Mouse (Mus musculus): ENCODE measurements around the gene Tbpl1. TPM values are rescaled to one million over a fixed set of nuclear protein-coding genes. Genes with fewer than 3 reads are reported as not detected.
A peak's percentile ranks its signal among the peaks of the same experiment; 100 is the strongest.

Tbpl1 gene
- total RNA-seq (2022), result 10 to 100 TPM; 13.2 to 18.6 (median 16.8) TPM

DNA sequence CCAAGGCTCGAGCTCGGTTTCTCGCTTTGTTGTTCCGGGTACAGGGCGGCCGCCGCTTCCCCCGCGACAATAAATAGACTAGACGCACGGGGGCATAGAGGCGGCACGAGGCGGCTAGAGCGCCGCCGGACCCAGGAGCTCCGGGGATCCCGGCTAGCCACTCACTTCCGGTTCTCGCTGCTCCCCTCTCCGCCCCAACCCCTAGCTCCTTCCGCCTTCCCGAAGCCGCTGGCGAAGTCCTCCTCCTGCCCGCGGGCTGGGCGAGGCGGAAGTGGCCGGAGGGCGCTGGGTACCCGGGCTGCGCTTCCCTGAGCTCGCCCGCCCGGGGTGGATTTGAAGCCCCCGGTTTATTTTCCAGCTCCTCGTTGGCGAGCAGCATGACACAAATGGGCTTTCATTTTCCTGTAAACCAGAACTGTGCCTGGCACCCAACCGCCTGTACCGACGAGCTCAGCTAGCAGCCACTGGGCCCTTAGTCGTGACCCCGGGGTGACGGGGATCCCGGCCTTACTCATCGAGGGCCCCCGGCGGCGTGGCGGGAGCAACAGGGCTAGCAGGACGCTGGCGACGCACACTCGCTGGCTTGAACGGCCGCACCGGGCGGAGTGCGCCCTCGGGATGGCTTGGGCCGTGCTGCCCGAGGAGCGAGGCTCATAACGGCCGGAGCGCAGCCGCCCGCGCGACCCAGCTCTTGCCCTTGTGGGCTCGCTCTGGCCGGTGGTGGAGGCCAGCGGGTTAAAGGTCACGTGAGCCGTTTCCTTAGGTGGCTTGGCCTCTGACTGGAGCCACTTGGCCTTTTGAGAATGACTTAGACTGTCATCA is at the start of gene Tbpl1:
Gene Tbpl1, minus strand, starts transcription at position 667 of the 822 bp plus-strand sequence.
- DNase-seq (ENCODE audit: low spot score in 2 of 2), result peak; percentile 95 to 96

- no peak for DNase-seq (ENCODE audit: low spot score in 2 of 2)
Measured at GRCm38 (mm10) chr10:22781466-22781865, 49.7 kb upstream of the Tbpl1 start.

- no peak for DNase-seq (ENCODE audit: low spot score in 2 of 2)
Measured at GRCm38 (mm10) chr10:22777939-22778338, 46.2 kb upstream of the Tbpl1 start.

DNA sequence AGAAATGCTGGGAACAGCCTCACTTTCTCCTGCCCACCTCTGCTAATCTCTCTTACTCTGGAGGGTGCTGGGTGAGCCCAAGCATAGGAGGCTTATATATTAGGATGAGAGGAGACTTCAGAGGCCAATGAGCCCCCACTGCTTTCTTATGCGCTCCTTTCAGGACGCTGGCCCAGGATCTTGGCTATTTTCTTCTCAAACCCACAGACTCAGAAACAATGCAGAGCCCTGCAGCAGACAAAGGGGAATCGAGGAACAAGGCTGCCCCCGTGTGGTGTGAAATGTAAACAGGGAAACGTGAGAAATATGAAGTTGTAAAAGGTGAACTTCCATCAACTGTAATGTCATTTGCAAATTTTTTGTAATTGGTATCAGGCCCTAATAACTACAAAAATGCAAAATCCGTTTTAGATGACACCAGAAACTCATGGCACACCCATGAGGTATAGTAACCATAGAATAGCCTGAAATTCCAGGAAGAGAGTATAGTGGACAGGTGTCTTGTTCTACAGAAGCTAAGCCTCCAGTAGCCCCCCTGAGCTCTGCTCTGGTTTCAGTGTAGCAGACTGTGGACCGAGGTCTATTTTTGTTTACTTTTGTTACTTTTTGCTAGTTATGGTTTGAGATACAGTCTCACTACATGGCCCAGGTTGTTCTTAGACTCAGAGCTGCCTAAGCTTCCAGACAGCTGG is 44.4 kb upstream of the Tbpl1 start:
- no peak for DNase-seq (ENCODE audit: low spot score in 2 of 2)

- DNase-seq (ENCODE audit: low spot score in 2 of 2), result no peak
Measured at GRCm38 (mm10) chr10:22775456-22775855, 43.7 kb upstream of the Tbpl1 start.

GRCm38 (mm10) chr10:22774626-22775025 is 42.9 kb upstream of the Tbpl1 start:
- no peak for DNase-seq (ENCODE audit: low spot score in 2 of 2)

DNA sequence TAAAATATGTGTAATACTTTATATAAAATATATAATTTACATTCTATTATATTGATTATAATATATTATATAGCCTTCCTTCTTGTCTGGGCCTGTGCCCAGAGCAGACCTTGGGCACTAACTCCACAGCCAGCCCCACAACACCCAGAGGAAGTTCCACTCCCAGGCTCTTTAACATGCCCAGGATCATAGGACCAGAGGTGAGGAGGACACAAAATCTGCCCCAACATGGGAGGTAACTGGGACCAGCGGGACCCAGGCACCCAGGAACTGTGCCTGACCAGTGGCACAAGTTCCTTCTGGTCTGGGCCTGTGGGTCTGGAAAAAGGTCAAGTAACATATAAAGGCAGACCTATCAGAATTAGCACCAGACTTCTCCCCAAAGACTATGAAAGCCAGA is 22.5 kb upstream of the Tbpl1 start:
- no peak for DNase-seq (ENCODE audit: low spot score in 2 of 2)

DNA sequence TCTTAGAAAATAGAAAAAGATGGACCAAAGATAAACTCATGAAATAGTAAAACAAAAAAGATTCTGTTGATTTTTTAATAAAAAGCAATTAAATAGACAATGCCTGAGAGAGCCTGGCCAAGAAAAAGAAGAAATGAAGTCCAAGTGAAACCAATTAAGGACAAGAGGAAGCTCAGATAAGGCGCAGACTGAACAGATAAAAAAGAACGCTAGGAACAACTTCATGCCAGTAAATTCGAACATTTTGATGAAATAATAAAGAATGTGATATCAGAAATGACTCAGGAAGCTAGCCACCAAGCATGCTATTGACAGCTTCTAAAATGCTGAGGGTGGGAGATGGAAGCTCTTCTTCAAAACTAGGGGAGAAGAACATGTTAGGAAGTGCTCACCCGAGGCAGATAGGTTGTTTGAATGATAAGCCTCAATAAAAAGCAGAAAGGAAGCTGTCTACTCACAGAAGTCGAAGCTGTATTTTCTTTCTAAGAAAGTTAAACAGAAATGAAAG is 19.5 kb upstream of the Tbpl1 start:
- DNase-seq (ENCODE audit: low spot score in 2 of 2), result no peak

DNA sequence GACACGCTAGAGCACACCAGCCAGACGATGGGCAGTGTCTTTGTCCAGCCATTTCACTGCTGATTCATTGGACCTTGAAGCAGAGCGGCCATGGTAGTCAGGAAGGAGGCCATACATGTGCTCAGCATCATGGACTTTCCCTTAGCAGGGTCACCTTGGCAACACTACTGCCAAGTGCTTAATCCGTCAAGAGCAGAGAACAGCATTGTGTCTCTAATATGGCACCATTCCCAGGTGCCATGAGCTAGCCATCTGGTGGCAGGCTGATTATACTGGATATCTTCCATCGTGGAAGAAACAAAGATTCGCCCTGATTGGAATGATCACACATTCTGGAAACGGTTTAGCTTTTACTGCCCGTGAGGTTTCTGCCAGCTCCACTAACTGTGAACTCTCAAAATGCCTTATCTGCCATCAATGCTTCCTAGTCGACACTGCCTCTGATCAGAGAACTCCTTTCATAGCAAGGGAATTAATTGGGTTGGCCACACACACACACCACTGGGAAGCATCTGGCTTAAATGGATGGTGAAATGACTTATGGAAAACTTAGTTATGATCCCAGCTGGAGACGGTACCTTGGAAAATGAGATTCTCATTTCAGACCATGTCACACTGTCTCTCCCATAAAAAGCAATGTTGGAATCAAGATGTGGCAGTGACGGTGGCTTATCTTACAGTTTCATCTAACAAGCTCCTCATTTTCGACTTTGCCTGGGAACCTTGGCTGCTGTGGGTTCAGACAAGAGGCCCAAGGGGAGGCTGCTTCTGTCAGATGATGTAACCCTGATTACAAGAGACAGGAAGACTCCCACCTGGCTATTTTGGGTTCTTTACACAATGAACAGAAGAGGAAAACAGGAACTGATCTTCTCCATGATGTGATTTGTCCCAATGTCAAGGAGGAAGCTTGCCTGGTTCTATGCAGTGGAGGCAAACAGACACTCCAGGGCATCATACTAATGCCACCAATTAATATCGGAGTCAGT is 14.9 kb upstream of the Tbpl1 start:
- DNase-seq (ENCODE audit: low spot score in 2 of 2), result no peak

GRCm38 (mm10) chr10:22745922-22746321 is 14.2 kb upstream of the Tbpl1 start:
- no peak for DNase-seq (ENCODE audit: low spot score in 2 of 2)

DNA sequence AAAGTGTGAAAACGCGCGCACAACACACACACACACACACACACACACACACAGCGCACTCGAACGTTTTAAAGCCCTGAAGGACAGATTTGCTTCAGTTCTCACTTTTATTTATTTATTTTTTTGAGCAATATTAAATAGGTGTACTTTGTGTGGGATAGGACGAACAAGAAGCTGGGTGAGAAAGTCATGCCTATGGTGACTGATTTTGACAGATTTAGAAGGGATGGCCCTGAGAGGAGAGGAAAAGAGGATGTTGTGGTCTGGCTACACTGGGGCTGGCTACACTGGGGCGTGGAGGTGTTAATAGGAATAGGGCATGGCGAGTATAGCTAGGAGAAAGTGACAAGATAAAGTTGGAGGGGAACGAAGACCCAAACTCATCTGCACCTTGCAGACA is 443 bp upstream of the Tbpl1 start:
- no peak for DNase-seq (ENCODE audit: low spot score in 2 of 2)

- no peak for DNase-seq (ENCODE audit: low spot score in 2 of 2)
Measured at GRCm38 (mm10) chr10:22730992-22731271, 806 bp downstream of the Tbpl1 start.

DNA sequence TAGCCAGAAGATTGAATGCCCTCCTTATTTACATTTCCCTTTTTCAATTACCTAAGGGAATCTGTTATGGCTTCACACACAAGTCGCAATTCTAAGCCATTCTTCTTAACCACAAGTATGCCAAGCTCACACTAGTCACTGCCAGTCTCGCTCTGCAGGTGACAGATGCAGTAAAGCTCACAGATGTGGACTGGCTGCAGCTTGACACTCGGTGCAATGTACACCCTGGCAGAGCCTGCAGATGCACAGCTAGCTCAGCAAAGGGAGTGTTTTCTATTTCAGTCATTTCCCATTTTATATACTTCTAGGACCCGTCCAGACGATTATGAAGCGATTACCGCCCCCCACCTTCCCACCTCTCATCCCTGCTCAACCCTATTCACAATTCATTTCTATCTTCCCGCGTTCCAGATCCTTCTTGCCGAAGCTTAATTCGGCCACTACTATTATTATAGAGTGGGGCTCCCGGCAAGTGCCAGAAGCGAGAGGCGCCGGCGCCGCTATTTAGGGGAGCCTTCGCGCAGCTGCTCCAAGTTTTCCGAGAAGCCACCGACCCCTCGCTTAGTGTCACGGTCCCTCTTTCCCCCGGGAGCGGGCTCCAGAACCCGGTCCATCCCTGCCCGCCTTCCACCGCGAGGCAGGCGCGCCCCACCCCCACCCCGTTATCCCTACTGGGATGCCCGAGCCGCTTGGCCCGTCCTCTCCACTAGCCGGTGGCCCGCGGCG is 1.3 kb downstream of the Tbpl1 start:
- DNase-seq (ENCODE audit: low spot score in 2 of 2), result no peak

DNA sequence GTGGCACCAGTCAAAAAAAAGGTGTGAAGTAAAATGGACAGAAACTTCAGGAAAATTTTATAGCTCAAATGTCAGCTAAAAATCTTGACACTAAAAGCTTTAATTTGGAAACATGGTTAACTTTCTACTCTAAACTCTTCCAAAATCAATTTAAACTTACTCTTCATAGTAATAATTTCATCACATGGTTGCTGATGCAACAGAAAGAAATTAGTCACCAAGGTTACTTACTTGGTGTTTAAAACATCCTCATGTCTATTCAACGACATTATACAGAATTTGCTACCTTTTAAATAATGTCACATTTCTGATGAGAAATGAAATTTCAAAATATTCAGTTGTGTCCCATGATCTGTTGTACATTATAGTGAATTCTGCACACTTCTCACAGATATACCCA is 3.5 kb downstream of the Tbpl1 start:
- no peak for DNase-seq (ENCODE audit: low spot score in 2 of 2)

GRCm38 (mm10) chr10:22726295-22726694 is 5.4 kb downstream of the Tbpl1 start:
- no peak for DNase-seq (ENCODE audit: low spot score in 2 of 2)

- no peak for DNase-seq (ENCODE audit: low spot score in 2 of 2)
Measured at GRCm38 (mm10) chr10:22725166-22725565, 6.6 kb downstream of the Tbpl1 start.

DNA sequence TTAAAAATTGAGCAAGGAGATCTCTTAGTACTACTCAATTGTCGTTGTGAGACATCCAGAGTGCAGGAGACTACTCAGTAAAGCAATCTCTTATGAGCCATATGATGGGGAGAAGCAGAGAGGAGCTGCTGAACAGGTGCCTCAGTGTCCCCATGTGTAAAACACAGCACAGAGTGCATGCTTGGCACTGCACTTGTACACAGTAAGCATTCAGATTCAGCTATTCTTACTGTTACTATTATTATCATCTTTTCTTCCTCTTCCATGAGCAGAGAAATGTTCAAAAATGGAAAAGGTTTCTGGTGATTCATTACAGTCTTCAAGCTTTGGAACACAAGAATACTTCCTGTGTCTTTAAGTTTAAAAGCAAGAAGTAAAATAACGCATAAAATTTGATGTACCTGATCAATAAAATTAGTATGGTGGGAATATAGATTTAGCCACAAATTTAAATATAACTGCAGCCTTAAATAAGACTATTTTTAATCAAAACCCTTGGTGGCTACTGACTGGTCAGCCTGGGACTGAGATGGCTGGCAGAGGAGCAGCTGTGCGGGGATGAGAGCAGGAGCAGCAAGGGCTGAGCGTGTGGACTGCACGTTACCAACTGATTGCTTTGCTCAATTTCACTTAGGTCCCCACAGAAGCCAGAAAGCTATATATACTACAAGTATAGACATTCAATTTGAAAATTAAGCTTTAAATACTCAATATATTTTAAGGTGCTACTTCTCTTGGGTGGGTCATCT is 10.8 kb downstream of the Tbpl1 start:
- no peak for DNase-seq (ENCODE audit: low spot score in 2 of 2)

- DNase-seq (ENCODE audit: low spot score in 2 of 2), result no peak
Measured at GRCm38 (mm10) chr10:22718475-22718874, 13.3 kb downstream of the Tbpl1 start.

- peak in 1 of 2 experiments; percentile 37 for DNase-seq (ENCODE audit: low spot score in 2 of 2)
Measured at GRCm38 (mm10) chr10:22714520-22714919, 17.2 kb downstream of the Tbpl1 start.

DNA sequence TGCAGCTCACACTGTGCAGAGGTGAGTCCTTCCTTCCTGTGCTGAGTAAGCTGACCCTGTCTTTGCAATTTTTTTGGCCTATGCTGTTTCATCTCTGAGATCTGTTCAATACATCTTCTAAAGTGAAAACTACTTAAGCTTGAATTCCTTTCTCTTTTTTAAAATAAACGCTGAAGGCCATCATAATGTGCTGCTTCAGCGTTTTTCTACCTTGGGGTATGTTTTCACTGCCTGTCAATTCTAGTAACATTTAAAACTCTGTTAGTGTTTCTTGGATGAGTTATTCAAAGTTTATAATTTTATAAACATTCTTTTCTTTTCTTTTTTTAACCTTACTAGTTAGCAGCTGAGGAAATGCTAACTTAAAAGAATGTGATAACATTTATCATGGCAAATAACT is 18.8 kb downstream of the Tbpl1 start:
- DNase-seq (ENCODE audit: low spot score in 2 of 2), result no peak
